Mouse (Mus musculus): ENCODE measurements around the gene Atad1.
A peak's percentile ranks its signal among the peaks of the same experiment; 100 is the strongest.
"Not testable (repeated sequence)": the region's sequence is repeated elsewhere in the genome, so short reads cannot be mapped to it uniquely, and the experiment has no call there.

Atad1 gene

GRCm38 (mm10) chr19:32739686-32740085 is at the start of gene Atad1:
Atad1 (minus strand) TSS chr19:32739786.
- DNase-seq (ENCODE audit: low spot score): no peak

DNA sequence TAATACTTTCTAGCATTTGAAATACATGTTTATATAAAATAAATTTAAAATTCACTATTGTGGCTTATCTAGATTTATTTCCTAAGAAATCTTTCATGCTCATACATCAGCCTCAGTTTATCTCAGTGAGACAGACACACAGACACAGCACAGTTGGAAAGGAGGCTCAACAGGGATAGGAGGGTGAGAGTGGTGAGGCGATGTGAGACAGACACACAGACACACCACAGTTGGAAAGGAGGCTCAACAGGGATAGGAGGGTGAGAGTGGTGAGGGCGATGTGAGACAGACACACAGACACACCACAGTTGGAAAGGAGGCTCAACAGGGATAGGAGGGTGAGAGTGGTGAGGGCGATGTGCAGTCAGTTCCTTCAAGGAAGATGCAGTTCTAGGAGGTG is 48.4 kb upstream of the Atad1 start:
- DNase-seq (ENCODE audit: low spot score): not testable (repeated sequence)

DNA sequence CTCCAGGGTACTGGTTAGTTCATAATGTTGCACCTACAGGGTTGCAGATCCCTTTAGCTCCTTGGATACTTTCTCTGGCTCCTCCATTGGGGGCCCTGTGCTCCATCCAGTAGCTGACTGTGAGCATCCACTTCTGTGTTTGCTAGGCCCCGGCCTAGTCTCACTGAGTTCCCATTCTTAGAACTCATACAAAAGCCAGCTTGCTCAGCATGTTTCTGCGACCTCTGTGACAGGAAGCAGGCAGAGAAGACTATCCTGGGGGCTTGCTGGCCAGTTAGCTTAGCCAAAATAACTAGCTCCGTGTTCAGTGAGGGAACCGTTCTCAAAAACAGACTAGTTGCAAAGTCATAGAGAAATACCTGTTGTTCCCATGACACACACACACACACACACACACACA is 47.8 kb upstream of the Atad1 start:
- not testable (repeated sequence) for DNase-seq (ENCODE audit: low spot score)

- no peak for DNase-seq (ENCODE audit: low spot score)
Measured at GRCm38 (mm10) chr19:32781305-32782071, 41.9 kb upstream of the Atad1 start.

- no peak for DNase-seq (ENCODE audit: low spot score)
Measured at GRCm38 (mm10) chr19:32779131-32779530, 39.5 kb upstream of the Atad1 start.

DNA sequence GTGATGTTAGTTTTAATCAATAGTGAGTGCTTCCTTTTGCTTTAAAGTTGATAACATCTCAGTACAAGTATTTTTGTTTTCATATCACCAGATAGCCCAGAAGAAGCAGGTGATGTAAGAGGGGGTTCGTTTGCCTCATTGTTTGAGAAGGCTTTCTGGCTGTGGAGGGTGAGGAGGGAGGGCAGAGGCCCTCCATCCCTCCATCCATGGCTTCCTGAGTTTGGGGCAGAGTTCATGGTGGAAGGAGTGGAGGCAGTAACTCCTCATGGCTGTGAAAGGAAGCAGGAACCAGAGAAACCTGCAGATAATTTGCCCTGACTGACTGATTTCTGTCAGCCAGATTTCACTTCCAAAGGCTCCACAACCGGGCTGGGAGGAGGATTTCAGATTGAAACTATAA is 38.8 kb upstream of the Atad1 start:
- DNase-seq (ENCODE audit: low spot score): no peak

DNA sequence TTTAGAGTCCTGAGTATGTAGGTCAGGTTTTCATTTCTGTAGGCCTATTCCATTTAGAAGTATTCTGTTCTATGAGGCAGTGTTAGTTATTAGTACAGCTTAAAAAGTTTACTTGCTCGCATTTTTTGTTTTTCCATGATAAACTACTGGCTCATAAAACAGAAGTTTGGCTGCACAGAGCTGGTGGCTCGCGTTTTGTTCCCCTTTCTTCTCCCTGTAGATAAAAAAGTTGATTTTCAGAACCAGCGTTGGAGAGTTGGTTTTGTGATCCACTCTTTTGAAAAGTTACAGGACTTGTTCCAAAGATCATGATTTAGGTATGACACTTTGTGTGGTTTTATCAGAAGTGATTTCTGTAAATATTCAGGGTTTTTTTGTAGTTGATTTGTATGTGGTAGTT is 22.9 kb upstream of the Atad1 start:
- no peak for DNase-seq (ENCODE audit: low spot score)

- no peak for DNase-seq (ENCODE audit: low spot score)
Measured at GRCm38 (mm10) chr19:32761162-32761561, 21.6 kb upstream of the Atad1 start.

- DNase-seq (ENCODE audit: low spot score): no peak
Measured at GRCm38 (mm10) chr19:32760499-32760898, 20.9 kb upstream of the Atad1 start.

GRCm38 (mm10) chr19:32759357-32760024 is 19.9 kb upstream of the Atad1 start:
- DNase-seq (ENCODE audit: low spot score): no peak

- DNase-seq (ENCODE audit: low spot score): no peak
Measured at GRCm38 (mm10) chr19:32758793-32759161, 19.2 kb upstream of the Atad1 start.

DNA sequence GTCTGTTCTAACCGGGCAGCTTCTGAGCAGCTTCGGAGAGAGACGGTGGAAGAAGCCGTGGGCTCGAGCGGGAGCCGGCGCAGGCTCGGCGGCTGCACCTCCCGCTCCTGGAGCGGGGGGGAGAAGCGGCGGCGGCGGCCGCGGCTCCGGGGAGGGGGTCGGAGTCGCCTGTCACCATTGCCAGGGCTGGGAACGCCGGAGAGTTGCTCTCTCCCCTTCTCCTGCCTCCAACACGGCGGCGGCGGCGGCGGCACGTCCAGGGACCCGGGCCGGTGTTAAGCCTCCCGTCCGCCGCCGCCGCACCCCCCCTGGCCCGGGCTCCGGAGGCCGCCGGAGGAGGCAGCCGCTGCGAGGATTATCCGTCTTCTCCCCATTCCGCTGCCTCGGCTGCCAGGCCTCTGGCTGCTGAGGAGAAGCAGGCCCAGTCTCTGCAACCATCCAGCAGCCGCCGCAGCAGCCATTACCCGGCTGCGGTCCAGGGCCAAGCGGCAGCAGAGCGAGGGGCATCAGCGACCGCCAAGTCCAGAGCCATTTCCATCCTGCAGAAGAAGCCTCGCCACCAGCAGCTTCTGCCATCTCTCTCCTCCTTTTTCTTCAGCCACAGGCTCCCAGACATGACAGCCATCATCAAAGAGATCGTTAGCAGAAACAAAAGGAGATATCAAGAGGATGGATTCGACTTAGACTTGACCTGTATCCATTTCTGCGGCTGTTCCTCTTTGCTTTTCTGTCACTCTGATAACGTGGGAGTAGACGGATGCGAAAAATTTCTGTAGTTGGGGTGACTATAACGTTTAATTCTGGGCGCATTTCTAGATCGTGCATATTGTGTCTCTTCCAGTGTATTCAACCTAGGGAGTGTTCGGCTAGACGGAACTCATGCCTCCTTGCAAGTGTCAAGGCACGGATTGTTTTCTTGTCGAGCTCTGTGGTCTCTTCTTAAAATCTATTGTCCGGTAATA is 18.5 kb upstream of the Atad1 start:
- no peak for DNase-seq (ENCODE audit: low spot score)

GRCm38 (mm10) chr19:32756900-32757725 is 17.5 kb upstream of the Atad1 start, which contains the start of gene Pten:
Pten (plus strand) TSS chr19:32757497.
- peak; percentile 94 for DNase-seq (ENCODE audit: low spot score)

DNA sequence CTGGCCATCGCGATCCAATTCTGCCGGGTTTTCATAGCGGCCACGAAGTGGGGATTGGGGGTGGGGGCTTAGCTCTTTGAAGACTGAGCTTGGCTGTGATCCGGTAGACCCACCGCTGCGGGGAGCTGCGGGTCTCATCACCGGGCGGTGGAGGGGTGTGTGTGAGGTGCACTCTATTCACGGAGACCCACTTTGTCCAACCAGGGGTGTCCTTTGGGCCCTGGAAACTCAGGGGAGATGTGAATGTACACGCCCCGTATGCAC is 17.0 kb upstream of the Atad1 start:
- DNase-seq (ENCODE audit: low spot score): no peak

DNA sequence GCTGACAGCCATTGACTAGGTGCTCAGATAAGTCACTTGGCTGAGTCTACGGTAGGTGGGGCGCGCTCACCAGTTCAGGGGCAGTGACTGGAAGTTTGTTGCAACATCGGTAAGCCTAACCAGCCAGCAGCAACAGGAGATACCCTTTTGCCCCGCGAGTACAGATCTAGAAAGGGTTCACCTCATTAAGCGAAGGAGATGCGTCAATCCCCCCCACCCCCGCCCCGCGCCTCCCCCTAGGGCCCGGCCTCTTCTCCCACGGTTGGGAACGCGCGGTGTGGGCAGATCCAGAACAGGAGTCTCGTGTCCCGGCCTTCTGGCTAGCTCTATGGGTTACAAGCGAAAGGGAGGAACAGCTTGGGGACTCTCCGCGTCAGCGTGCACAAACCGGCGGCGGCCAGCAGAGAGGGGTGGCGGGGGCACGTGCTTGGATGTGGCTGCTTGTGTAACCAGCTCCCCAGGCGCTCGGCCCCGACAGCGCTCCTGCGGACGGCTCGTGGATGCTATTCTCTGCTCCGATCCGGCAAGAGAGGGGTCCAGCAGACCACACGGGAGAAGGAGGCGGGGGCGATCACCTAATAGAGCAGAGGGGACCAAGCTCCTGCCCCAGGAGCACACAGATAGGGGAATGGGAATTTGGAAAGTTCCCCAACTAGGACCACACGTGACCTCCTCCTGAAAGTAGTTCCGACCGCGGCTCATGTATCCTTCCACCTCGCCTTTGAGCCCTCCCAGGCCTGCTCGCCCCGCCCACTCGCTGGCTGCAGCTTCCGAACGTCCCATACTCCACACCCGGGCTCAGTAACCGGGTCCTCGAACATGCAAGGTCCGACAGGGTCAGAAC is 16.4 kb upstream of the Atad1 start:
- peak; percentile 92 for DNase-seq (ENCODE audit: low spot score)

GRCm38 (mm10) chr19:32755104-32755791 is 15.7 kb upstream of the Atad1 start:
- DNase-seq (ENCODE audit: low spot score): no peak

- DNase-seq (ENCODE audit: low spot score): no peak
Measured at GRCm38 (mm10) chr19:32754188-32755000, 14.8 kb upstream of the Atad1 start.

DNA sequence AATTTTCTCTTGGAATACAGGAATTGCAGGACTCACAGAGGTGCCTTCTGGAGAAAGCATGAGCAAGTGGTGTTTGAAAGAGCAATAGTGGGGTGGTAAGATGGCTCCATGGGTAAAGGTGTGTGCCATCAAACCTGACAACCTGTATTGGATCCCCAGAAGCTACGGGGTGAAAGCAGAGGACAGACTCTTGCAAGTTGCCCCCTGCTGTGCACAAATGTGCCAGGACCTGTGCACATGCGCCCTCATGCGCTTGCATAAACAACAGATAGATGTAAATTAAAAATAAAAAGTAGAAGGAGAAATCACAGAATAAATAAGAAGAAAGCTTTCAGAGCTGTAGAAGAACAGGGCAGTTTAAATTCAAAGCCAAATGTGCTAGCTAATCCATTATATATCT is 13.8 kb upstream of the Atad1 start:
- DNase-seq (ENCODE audit: low spot score): no peak

DNA sequence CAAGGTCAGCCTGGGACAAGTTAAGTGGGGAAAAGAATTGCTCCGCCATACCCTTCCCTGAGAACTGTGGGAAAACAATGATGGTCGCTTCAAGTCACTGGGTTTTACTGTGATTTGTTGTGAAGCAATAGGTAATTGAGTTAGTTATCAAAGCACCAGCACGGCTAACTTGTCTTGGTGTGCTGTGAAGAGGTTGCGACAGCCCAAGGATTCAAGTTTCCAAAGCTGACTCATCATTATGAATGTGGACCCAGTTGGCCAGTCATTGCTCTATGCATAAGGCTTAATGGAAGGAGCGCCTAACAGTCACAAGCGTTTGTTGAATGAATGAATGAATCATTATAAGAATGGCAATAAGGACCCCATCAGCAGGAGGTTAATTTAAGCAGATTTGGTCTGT is 12.8 kb upstream of the Atad1 start:
- DNase-seq (ENCODE audit: low spot score): no peak

Measured in ovary, adult 18-20 months (tissue).